Mouse (Mus musculus) ES-Bruce4 (cell line): ENCODE measurements around the gene Hist2h2bb.

ENCODE experiments used
- CTCF ChIP-seq: IDR thresholded peaks from one replicate; pipeline ENCODE4 v1.8.1; 2011; ENCODE audit warnings: low read depth, low read length
- EP300 ChIP-seq: IDR thresholded peaks from 2 replicates; pipeline ENCODE4 v1.6.1; 2011; ENCODE audit warnings: low read depth, low read length; ENCODE audit not compliant: insufficient read depth
- POLR2A ChIP-seq: IDR thresholded peaks from one replicate; pipeline ENCODE4 v1.8.1; 2011; ENCODE audit warnings: low read length; ENCODE audit not compliant: insufficient read depth

DNA sequence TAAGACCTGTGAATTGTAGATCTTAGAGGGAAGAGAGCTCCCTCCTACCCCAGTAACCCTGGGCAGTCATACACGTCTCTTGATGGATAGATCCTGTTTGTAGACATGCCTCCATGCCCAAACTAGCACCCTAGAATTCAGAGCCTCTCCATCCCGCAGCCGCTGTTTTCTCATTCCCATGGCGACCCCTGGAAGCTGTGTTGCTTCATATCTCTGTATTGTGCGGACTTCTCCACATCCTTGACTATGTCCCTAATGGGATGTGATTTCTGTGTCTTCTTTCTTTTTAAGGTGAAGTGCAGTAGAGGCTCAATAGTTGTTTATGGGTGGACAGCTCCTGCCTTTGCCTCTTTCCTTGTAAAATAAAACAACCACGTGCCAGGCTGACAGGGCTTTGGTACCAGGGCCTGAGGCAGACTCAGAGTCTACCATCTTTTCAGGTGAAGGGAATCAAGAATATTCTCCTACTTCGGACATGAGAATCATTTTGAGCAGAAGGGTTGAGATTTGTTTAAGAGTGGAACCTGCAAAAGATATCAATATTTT is 5.1 kb upstream of the Hist2h2bb start:
- TF ChIP-seq CTCF (no peak), POLR2A (no peak), EP300 (no peak)
